Mouse (Mus musculus) G1E (cell line): ENCODE data around the gene Fbxw11.

Source experiments
- CTCF ChIP-seq: IDR thresholded peaks from 2 replicates; pipeline ENCODE4 v1.5.1; 2012; ENCODE audit warnings: low read depth, low read length, inconsistent platforms, mixed read lengths
- GATA1 ChIP-seq: IDR thresholded peaks from 2 replicates; pipeline ENCODE4 v1.6.1; 2012; ENCODE audit warnings: borderline replicate concordance, low read length, inconsistent platforms, mixed read lengths
- POLR2AphosphoS5 ChIP-seq: IDR thresholded peaks from 2 replicates; pipeline ENCODE4 v1.6.1; 2012; ENCODE audit warnings: low read depth, low read length, inconsistent platforms; ENCODE audit not compliant: insufficient replicate concordance
- TAL1 ChIP-seq: conservative IDR thresholded peaks from 2 replicates; pipeline ENCODE4 v1.6.1; 2012; ENCODE audit warnings: low read depth, low read length, inconsistent platforms, mixed read lengths

GRCm38 (mm10) chr11:32704241-32704890 lies 61.8 kb downstream of the Fbxw11 start:
- no peak for TF ChIP-seq CTCF
- TF ChIP-seq GATA1, result no peak
- TF ChIP-seq TAL1, result no peak
- no peak for TF ChIP-seq POLR2AphosphoS5
